Mouse (Mus musculus) embryonic facial prominence, embryonic 15.5 days (tissue): ENCODE results near the gene A130010J15Rik. TPM values are rescaled to one million over a fixed set of nuclear protein-coding genes. Genes with fewer than 3 reads are reported as not detected.
A peak's percentile ranks its signal among the peaks of the same experiment; 100 is the strongest.

Experiments used
- ATAC-seq: fragments of 200-750 bp; cut with Nextera tagmentation; 2 replicates; pipeline ENCODE4 v1.8.0; 2017; ENCODE audit warnings: low read depth, moderate TSS enrichment; ENCODE audit not compliant: insufficient number of reproducible peaks, low FRiP score, low TSS enrichment
- H3K27ac ChIP-seq: fragments of 300-500 bp; sonication (generic); replicated peaks from 2 replicates; pipeline ENCODE4 v1.5.1; 2015; ENCODE audit warnings: mild to moderate bottlenecking, inconsistent platforms
- H3K27me3 ChIP-seq: fragments of 300-500 bp; sonication (generic); 2 replicates; pipeline ENCODE4 v1.6.1; 2015; ENCODE audit warnings: inconsistent platforms
- H3K36me3 ChIP-seq: fragments of 300-500 bp; sonication (generic); 2 replicates; pipeline ENCODE4 v1.6.1; 2015; ENCODE audit warnings: mild to moderate bottlenecking, inconsistent platforms
- H3K4me1 ChIP-seq: fragments of 300-500 bp; sonication (generic); 2 replicates; pipeline ENCODE4 v1.6.1; 2015; ENCODE audit warnings: inconsistent platforms
- H3K4me2 ChIP-seq: fragments of 300-500 bp; sonication (generic); replicated peaks from 2 replicates; pipeline ENCODE4 v1.6.1; 2015; ENCODE audit warnings: mild to moderate bottlenecking, inconsistent platforms
- H3K4me3 ChIP-seq: fragments of 300-500 bp; sonication (generic); replicated peaks from 2 replicates; pipeline ENCODE4 v1.5.1; 2015; ENCODE audit warnings: mild to moderate bottlenecking, inconsistent platforms
- H3K9ac ChIP-seq: fragments of 300-500 bp; sonication (generic); 2 replicates; pipeline ENCODE4 v1.6.1; 2015; ENCODE audit warnings: inconsistent platforms
- H3K9me3 ChIP-seq: fragments of 300-500 bp; sonication (generic); replicated peaks from 2 replicates; pipeline ENCODE4 v1.6.1; 2016; ENCODE audit warnings: inconsistent platforms
- WGBS: fragments of 180-500 bp; shearing (Covaris S2); methylation state at CpG from one replicate; pipeline ENCODE4 v1.1.7; 2015; 5-methylcytosine and 5-hydroxymethylcytosine counted together
- polyA plus RNA-seq: library from polyadenylated mRNA; unstranded; fragments of >200 nt; fragmentation: Nextera tagmentation; extraction: Ambion mirVana; gene quantifications from 2 replicates; pipeline ENCODE4 v1.2.1, GENCODE M21; 2015

A130010J15Rik gene
- polyA plus RNA-seq, 1 experiment from 2014 or later = 15.9 TPM

GRCm38 (mm10) chr1:193133726-193134125 lies 34.1 kb upstream of the A130010J15Rik start:
- peaks cover 18% of the 10 kb centered on the region for H3K4me1 ChIP-seq
- no peak overlapping the region for H3K4me3 ChIP-seq
- H3K4me2 ChIP-seq = no peak overlapping the region
- ATAC-seq = no peak
- no peak overlapping the region for H3K9ac ChIP-seq
- 86% methylated on average over 1 of the region's 1 CpGs for WGBS
- no peak overlapping the region for H3K27ac ChIP-seq
- no peaks in the 10 kb centered on the region for H3K36me3 ChIP-seq
- no peaks in the 10 kb centered on the region for H3K9me3 ChIP-seq
- no peaks in the 10 kb centered on the region for H3K27me3 ChIP-seq

GRCm38 (mm10) chr1:193138087-193138486 lies 29.8 kb upstream of the A130010J15Rik start:
- 0 out of 2 replicates have a peak overlapping the region, but pooled peaks have one; percentile 28 for H3K27ac ChIP-seq
- no peak for ATAC-seq
- no peaks in the 10 kb centered on the region for H3K36me3 ChIP-seq
- peaks cover 27% of the 10 kb centered on the region; the same call in 1 of the 2 replicates for H3K4me1 ChIP-seq
- no peaks in the 10 kb centered on the region for H3K9me3 ChIP-seq
- WGBS = 20% methylated on average over 7 of the region's 7 CpGs
- H3K9ac ChIP-seq = no peak overlapping the region
- H3K4me3 ChIP-seq = no peak overlapping the region
- no peak overlapping the region for H3K4me2 ChIP-seq
- no peaks in the 10 kb centered on the region for H3K27me3 ChIP-seq

DNA sequence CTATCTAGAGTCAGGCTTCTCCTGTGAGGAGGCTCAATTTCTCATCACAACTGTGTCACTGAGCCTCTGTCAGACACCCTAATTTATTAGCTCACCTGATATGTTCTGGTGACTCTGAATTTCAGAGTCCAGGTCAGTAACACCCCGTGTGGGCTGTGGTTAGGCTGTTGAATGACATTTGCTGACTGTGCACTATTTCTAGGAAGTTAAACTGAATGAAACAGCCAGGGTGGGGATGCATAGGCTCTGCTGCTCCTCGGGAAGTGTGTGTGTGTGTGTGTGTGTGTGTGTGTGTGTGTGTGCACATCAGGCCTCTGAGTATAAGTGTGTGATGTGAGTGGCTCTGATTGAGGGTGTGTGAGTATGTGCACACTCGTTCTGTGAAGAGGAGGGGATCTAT lies 29.2 kb upstream of the A130010J15Rik start:
- ATAC-seq = no peak
- 0 out of 2 replicates have a peak overlapping the region, but pooled peaks have one; percentile 28 for H3K27ac ChIP-seq

DNA sequence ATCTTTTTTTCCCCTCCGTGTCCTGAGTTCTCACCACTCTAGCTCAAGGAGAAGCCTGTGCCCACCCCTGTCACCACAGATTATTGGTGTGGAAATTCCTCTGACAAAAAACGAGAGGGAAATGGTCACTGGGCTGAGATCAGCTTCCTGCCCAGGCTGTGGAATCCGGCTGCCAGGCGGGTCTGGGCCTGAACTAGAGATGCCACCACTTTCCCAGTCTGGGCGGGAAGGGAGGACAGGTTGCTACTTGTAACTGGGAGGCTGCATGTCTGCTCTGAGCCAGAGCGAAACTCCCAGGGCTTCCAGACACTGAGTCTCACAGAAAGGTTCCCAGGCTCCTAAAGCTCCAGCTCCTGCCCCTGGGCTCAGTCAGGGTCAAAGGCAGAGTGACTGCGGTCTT lies 26.7 kb upstream of the A130010J15Rik start:
- no peaks in the 10 kb centered on the region for H3K36me3 ChIP-seq
- 50% methylated on average over 7 of the region's 7 CpGs for WGBS
- peak overlapping the region; percentile 82 for H3K27ac ChIP-seq
- H3K27me3 ChIP-seq = no peaks in the 10 kb centered on the region
- no peak overlapping the region for H3K4me2 ChIP-seq
- ATAC-seq = no peak
- no peaks in the 10 kb centered on the region for H3K9me3 ChIP-seq
- H3K9ac ChIP-seq = no peak overlapping the region
- no peak overlapping the region for H3K4me3 ChIP-seq
- peaks cover 28% of the 10 kb centered on the region; the same call in 1 of the 2 replicates for H3K4me1 ChIP-seq

More for the DNA sequence above, 29.2 kb upstream of the A130010J15Rik start:
- WGBS = 46% methylated on average over 3 of the region's 3 CpGs
- no peaks in the 10 kb centered on the region for H3K36me3 ChIP-seq
- H3K27me3 ChIP-seq = no peaks in the 10 kb centered on the region
- no peak overlapping the region for H3K9ac ChIP-seq
- H3K4me2 ChIP-seq = no peak overlapping the region
- H3K4me1 ChIP-seq = peaks cover 28% of the 10 kb centered on the region; the same call in 1 of the 2 replicates
- no peaks in the 10 kb centered on the region for H3K9me3 ChIP-seq
- no peak overlapping the region for H3K4me3 ChIP-seq

GRCm38 (mm10) chr1:193142517-193143062 lies 25.3 kb upstream of the A130010J15Rik start:
- H3K9me3 ChIP-seq = no peaks in the 10 kb centered on the region
- H3K27me3 ChIP-seq = no peaks in the 10 kb centered on the region
- H3K36me3 ChIP-seq = no peaks in the 10 kb centered on the region
- H3K27ac ChIP-seq = peak overlapping the region; percentile 1
- no peak overlapping the region for H3K4me3 ChIP-seq
- 57% methylated on average over 8 of the region's 8 CpGs for WGBS
- no peak overlapping the region for H3K4me2 ChIP-seq
- H3K9ac ChIP-seq = no peak overlapping the region
- ATAC-seq = no peak
- peaks cover 28% of the 10 kb centered on the region; the same call in 1 of the 2 replicates for H3K4me1 ChIP-seq

DNA sequence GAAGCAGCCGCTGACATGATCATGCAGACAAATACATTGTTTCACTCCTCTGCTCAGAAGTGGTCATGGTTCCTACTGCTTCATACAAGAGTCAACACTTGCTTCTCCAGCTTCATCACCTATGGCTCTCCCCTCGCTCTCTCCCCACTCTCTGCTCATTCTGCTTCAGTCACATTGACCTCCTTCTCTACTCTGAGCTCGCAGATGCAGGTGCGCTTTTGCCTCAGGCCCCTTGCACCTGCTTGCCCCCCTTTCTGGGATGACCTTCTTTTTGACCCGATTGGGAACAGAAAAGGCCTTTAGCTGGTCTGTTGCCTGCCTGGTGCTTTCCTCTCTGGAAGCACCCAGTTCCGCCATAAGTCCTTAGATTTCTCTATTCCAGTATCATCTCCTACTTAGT lies 23.3 kb upstream of the A130010J15Rik start:
- WGBS = 88% methylated on average over 6 of the region's 6 CpGs
- H3K9ac ChIP-seq = no peak overlapping the region

GRCm38 (mm10) chr1:193145101-193145500 lies 22.7 kb upstream of the A130010J15Rik start:
- Histone ChIP-seq H3K4me3 (no peak overlapping the region), H3K4me2 (no peak overlapping the region), H3K36me3 (no peaks in the 10 kb centered on the region), H3K27ac (no peak overlapping the region), H3K27me3 (no peaks in the 10 kb centered on the region), H3K9me3 (no peaks in the 10 kb centered on the region), H3K9ac (no peak overlapping the region), H3K4me1 (peaks cover 24% of the 10 kb centered on the region; the same call in 1 of the 2 replicates)
- no peak for ATAC-seq
- WGBS = 84% methylated on average over 4 of the region's 4 CpGs

More for the DNA sequence above, 23.3 kb upstream of the A130010J15Rik start:
- no peaks in the 10 kb centered on the region for H3K27me3 ChIP-seq
- H3K27ac ChIP-seq = no peak overlapping the region
- H3K9me3 ChIP-seq = no peaks in the 10 kb centered on the region
- no peak overlapping the region for H3K4me2 ChIP-seq
- no peak overlapping the region for H3K4me3 ChIP-seq
- ATAC-seq = no peak
- peaks cover 28% of the 10 kb centered on the region for H3K4me1 ChIP-seq
- no peaks in the 10 kb centered on the region for H3K36me3 ChIP-seq

DNA sequence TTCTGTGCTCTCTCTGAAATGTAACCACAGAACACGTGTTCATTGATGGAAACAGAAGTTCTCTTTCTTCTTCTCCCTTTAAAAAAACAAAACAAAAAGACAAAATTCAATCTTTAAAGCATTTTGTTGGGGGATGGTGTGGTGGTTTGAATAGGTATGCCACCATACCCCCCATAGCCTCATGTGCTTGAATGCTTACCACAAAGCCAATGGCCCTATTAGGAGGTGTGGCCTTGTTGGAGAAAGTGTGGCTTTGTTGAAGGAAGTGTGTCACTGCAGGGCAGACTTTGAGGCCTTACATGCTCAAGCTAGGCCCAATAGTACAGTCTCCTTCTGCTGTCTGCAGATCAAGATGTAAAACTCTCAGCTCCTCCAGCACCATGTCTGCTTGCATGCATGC lies 21.4 kb upstream of the A130010J15Rik start:
- Histone ChIP-seq H3K27me3 (no peaks in the 10 kb centered on the region), H3K9me3 (no peaks in the 10 kb centered on the region), H3K4me2 (no peak overlapping the region), H3K4me1 (peaks cover 24% of the 10 kb centered on the region; the same call in 1 of the 2 replicates), H3K27ac (no peak overlapping the region), H3K4me3 (no peak overlapping the region), H3K36me3 (no peaks in the 10 kb centered on the region), H3K9ac (no peak overlapping the region)
- ATAC-seq = no peak
- 79% methylated on average over 1 of the region's 1 CpGs for WGBS

GRCm38 (mm10) chr1:193149231-193149630 lies 18.6 kb upstream of the A130010J15Rik start:
- H3K9ac ChIP-seq = no peak overlapping the region
- H3K27me3 ChIP-seq = peaks cover 15% of the 10 kb centered on the region
- H3K36me3 ChIP-seq = no peaks in the 10 kb centered on the region
- 51% methylated on average over 3 of the region's 3 CpGs for WGBS
- peaks cover 36% of the 10 kb centered on the region for H3K4me1 ChIP-seq
- no peaks in the 10 kb centered on the region for H3K9me3 ChIP-seq
- H3K27ac ChIP-seq = no peak overlapping the region
- H3K4me2 ChIP-seq = no peak overlapping the region
- no peak overlapping the region for H3K4me3 ChIP-seq
- no peak for ATAC-seq

DNA sequence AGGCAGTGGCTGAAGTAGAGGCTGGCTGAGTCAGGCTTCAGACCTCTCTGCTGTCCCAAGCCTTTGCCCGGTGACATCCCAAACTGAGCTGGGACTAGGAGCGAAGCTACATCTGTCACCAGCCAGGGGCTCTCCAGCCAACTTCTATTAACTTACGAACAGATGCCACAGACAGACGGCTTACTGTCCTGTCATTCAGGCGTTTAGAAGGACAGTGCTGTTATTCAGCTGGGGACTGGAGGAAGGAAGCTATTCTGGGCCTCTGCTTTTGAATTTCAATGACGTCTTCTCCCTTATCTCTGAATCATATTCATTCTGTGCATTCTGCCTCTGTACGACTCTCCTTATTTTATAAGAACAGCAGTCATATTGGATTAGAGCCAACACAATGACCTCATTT lies 16.7 kb upstream of the A130010J15Rik start:
- peaks cover 39% of the 10 kb centered on the region for H3K4me1 ChIP-seq
- H3K27me3 ChIP-seq = peaks cover 23% of the 10 kb centered on the region
- no peaks in the 10 kb centered on the region for H3K36me3 ChIP-seq
- H3K27ac ChIP-seq = no peak overlapping the region
- no peak overlapping the region for H3K9ac ChIP-seq
- H3K9me3 ChIP-seq = no peaks in the 10 kb centered on the region
- H3K4me2 ChIP-seq = no peak overlapping the region
- ATAC-seq = 0 out of 2 replicates have a peak, but pooled peaks have one; percentile 41
- no peak overlapping the region for H3K4me3 ChIP-seq
- WGBS = 24% methylated on average over 7 of the region's 7 CpGs

DNA sequence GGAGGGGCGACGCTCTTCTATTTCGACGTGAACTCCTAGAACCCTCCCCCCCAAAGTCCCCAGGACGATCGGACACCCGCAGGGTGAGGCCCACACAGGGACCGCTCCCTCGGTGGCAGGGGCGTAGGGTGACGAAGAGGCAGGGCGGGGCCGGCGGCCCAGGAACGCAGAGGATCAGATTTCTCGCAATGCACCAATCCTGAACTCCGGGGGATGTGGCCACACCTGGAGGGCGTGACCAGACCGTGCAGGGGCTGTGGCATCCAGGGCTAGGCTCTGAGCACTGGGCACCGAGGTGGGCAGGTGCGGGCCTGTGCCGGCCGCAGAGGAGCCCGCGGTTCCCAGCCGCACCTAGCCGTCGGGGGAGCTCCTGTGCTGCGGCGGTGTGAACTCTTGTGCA lies 15.0 kb upstream of the A130010J15Rik start, which contains the start of gene Irf6:
TSS of gene Irf6 (plus strand) at position 240 of the 400 bp plus-strand sequence.
- peak within 1 kb of the TSS; percentile 63 for H3K27ac ChIP-seq
- H3K4me1 ChIP-seq = peaks cover 53% of the 10 kb centered on the region
- peaks cover 23% of the 10 kb centered on the region for H3K27me3 ChIP-seq
- H3K36me3 ChIP-seq = no peaks in the 10 kb centered on the region
- peak within 1 kb of the TSS; percentile 28; the same call in 1 of the 2 replicates for H3K9ac ChIP-seq
- H3K9me3 ChIP-seq = no peaks in the 10 kb centered on the region
- peak; percentile 89 for ATAC-seq
- H3K4me3 ChIP-seq = peak within 1 kb of the TSS; percentile 51
- H3K4me2 ChIP-seq = peak within 1 kb of the TSS; percentile 59
- WGBS = 3% methylated on average over 30 of the region's 30 CpGs

GRCm38 (mm10) chr1:193153561-193153960 lies 14.3 kb upstream of the A130010J15Rik start:
- Histone ChIP-seq H3K9me3 (no peaks in the 10 kb centered on the region), H3K9ac (peak overlapping the region; percentile 28; the same call in 1 of the 2 replicates), H3K27ac (peak overlapping the region; percentile 63), H3K4me3 (peak overlapping the region; percentile 51), H3K4me2 (peak overlapping the region; percentile 59), H3K36me3 (no peaks in the 10 kb centered on the region), H3K27me3 (peaks cover 23% of the 10 kb centered on the region), H3K4me1 (peaks cover 53% of the 10 kb centered on the region)
- WGBS = 20% methylated on average over 16 of the region's 16 CpGs
- ATAC-seq = no peak
